Comparison of ENCODE assay signal across 8 mouse cellular contexts in the genomic region with DNA sequence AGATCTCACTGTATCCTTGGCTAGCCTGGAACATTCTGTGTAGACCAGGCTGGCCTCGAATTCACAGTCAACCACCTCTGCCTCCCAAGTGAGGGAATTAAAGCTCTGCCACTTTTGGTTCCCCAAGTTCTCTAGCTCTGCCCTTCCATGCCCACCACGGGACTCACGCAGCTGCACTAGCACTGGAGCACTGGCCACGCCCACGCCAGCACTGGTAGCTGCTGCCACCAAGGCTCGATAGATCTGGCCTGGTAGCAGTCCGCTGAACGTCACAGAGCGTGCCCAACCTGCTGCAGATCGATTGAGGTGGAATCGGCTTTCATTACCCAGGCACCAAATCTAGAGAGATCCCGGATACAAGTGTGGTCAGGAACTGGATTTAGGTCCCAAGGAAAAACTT. TPM values are rescaled to one million over a fixed set of nuclear protein-coding genes. Genes with fewer than 3 reads are reported as not detected.
DNase-seq lines count a peak whose midpoint lies in the region; ATAC-seq and TF ChIP-seq lines count a peak whose summit lies in the region.

No protein-coding gene starts in this region.

- ATAC-seq in heart, embryonic 15.5 days (replicated peaks; ENCODE audit: insufficient number of reproducible peaks, insufficient read depth, low FRiP score, low read depth): no peak
- peak; percentile 16; the same call in 1 of the 2 replicates for ATAC-seq in liver, embryonic 11.5 days (replicated peaks; ENCODE audit: low FRiP score)

- H3K9ac ChIP-seq in ES-Bruce4 (ENCODE audit: low read depth, poor library complexity, severe bottlenecking): 0 out of 2 replicates have a peak overlapping the region, but pooled peaks have one; percentile 6
- peak overlapping the region; percentile 34 for H3K9ac ChIP-seq in heart, embryonic 15.5 days
- no peak overlapping the region for H3K9ac ChIP-seq in liver, embryonic 11.5 days (ENCODE audit: low read depth, low read length)

- peak overlapping the region; percentile 68 for H3K4me2 ChIP-seq in heart, embryonic 15.5 days
- peak overlapping the region; percentile 74 for H3K4me2 ChIP-seq in liver, embryonic 11.5 days

- no peak for TF ChIP-seq CTCF in ES-Bruce4 (IDR thresholded peaks at IDR 0.05; ENCODE audit: low read depth, low read length)

- no peak for TF ChIP-seq EP300 in ES-Bruce4 (IDR thresholded peaks at IDR 0.05; ENCODE audit: insufficient read depth, low read depth, low read length)

- no peak overlapping the region for H3K4me3 ChIP-seq in ES-Bruce4 (ENCODE audit: low read depth, low read length)
- peak overlapping the region; percentile 39 for H3K4me3 ChIP-seq in heart, embryonic 15.5 days
- peak overlapping the region; percentile 38 for H3K4me3 ChIP-seq in liver, embryonic 11.5 days (ENCODE audit: low read depth, low read length)

- H3K9me3 ChIP-seq in ES-Bruce4 (replicated peaks; ENCODE audit: control insufficient read depth, insufficient read depth, low read length, poor library complexity, severe bottlenecking): no peaks in the 10 kb centered on the region
- no peaks in the 10 kb centered on the region for H3K9me3 ChIP-seq in heart, embryonic 15.5 days (replicated peaks)
- H3K9me3 ChIP-seq in liver, embryonic 11.5 days (ENCODE audit: control insufficient read depth, low read length): no peaks in the 10 kb centered on the region

- no peaks in the 10 kb centered on the region for H3K27me3 ChIP-seq in ES-Bruce4 (ENCODE audit: control insufficient read depth, insufficient read depth, low read length, poor library complexity, severe bottlenecking)
- peaks cover 3% of the 10 kb centered on the region; the same call in 1 of the 2 replicates for H3K27me3 ChIP-seq in heart, embryonic 15.5 days
- H3K27me3 ChIP-seq in liver, embryonic 11.5 days (replicated peaks; ENCODE audit: control insufficient read depth, insufficient read depth, low read length): peaks cover 23% of the 10 kb centered on the region

- no peak overlapping the region for H3K27ac ChIP-seq in ES-Bruce4 (ENCODE audit: insufficient read depth, low read length)
- H3K27ac ChIP-seq in heart, embryonic 15.5 days: no peak overlapping the region
- H3K27ac ChIP-seq in liver, embryonic 11.5 days (ENCODE audit: low read depth, low read length): no peak overlapping the region

- whole genome bisulfite sequencing in heart, embryonic 15.5 days: 27% methylated on average over 12 of the region's 12 CpGs
- 25% methylated on average over 12 of the region's 12 CpGs for WGBS in liver, embryonic 11.5 days

- H3K4me1 ChIP-seq in ES-Bruce4 (ENCODE audit: control insufficient read depth, insufficient read depth, low read length): no peaks in the 10 kb centered on the region
- H3K4me1 ChIP-seq in heart, embryonic 15.5 days (replicated peaks): peaks cover 11% of the 10 kb centered on the region
- peaks cover 6% of the 10 kb centered on the region; the same call in 1 of the 2 replicates for H3K4me1 ChIP-seq in liver, embryonic 11.5 days (replicated peaks; ENCODE audit: control insufficient read depth, insufficient read depth, low read length)

- TF ChIP-seq POLR2A in ES-Bruce4 (IDR thresholded peaks at IDR 0.05; ENCODE audit: insufficient read depth, low read length): no peak

- H3K36me3 ChIP-seq in ES-Bruce4 (ENCODE audit: control insufficient read depth, insufficient read depth, low read length, poor library complexity, severe bottlenecking): no peaks in the 10 kb centered on the region
- H3K36me3 ChIP-seq in heart, embryonic 15.5 days: no peaks in the 10 kb centered on the region
- no peaks in the 10 kb centered on the region for H3K36me3 ChIP-seq in liver, embryonic 11.5 days (ENCODE audit: control insufficient read depth, insufficient read depth, low read length)

- peak; percentile 56 for DNase-seq in adrenal gland, postnatal 14 days
- DNase-seq in adrenal gland, postnatal 4 days (ENCODE audit: low spot score in 2 of 2): no peak
- no peak for DNase-seq in liver, embryonic 11.5 days (ENCODE audit: low spot score)
- peak; percentile 46 for DNase-seq in naive thymus-derived CD4-positive, alpha-beta T cell, adult 2 months (ENCODE audit: low read depth)
- no peak for DNase-seq in cerebellum, adult 18-20 months
- DNase-seq in layer of hippocampus, adult 18-20 months (ENCODE audit: low spot score in 2 of 2): no peak

RNA-seq across cellular contexts. Expression of a gene that starts 11.8 kb away (rescaled TPM):
- 0.30 and 0.53 TPM in 2 replicates for total RNA-seq in adrenal gland, postnatal 14 days (2021)
- 1 to 10 TPM in 1 of 2 experiments, under 1 TPM in 1; 0.56 to 1.0 TPM for total RNA-seq in adrenal gland, postnatal 4 days (2021)
- polyA plus RNA-seq in ES-Bruce4 (2011; ENCODE audit: insufficient read depth, insufficient read length, low read depth, missing spikeins): 1.5 and 1.7 TPM in 2 replicates
- polyA plus RNA-seq in heart, embryonic 15.5 days (2015; fragmentation: Nextera tagmentation; extraction: Ambion mirVana): 0.11 and 0.13 TPM in 2 replicates
- polyA plus RNA-seq in liver, embryonic 11.5 days (2014; fragmentation: Nextera tagmentation; extraction: Ambion mirVana): 0.18 and 0.32 TPM in 2 replicates
- 1 to 10 TPM; 7.2 to 8.9 TPM for total RNA-seq in layer of hippocampus, adult 18-20 months (2021)

RNA-seq across cellular contexts. Expression of a gene that starts 19.5 kb away (rescaled TPM):
- 30.9 and 37.3 TPM in 2 replicates for total RNA-seq in adrenal gland, postnatal 14 days (2021)
- 10 to 100 TPM; 31.3 to 32.9 TPM for total RNA-seq in adrenal gland, postnatal 4 days (2021)
- polyA plus RNA-seq in ES-Bruce4 (2011; ENCODE audit: insufficient read depth, insufficient read length, low read depth, missing spikeins): 0.64 TPM in 1 of 2 replicates, not detected in the other
- 9.2 and 10.8 TPM in 2 replicates for polyA plus RNA-seq in heart, embryonic 15.5 days (2015; fragmentation: Nextera tagmentation; extraction: Ambion mirVana)
- polyA plus RNA-seq in liver, embryonic 11.5 days (2014; fragmentation: Nextera tagmentation; extraction: Ambion mirVana): 7.6 and 8.5 TPM in 2 replicates
- 1 to 10 TPM; 4.6 to 5.9 TPM for total RNA-seq in layer of hippocampus, adult 18-20 months (2021)

RNA-seq across cellular contexts. Expression of a gene that starts 54.1 kb away (rescaled TPM):
- total RNA-seq in adrenal gland, postnatal 14 days (2021): 0.26 TPM in 2 replicates
- under 1 TPM; 0.31 to 0.45 TPM for total RNA-seq in adrenal gland, postnatal 4 days (2021)
- polyA plus RNA-seq in ES-Bruce4 (2011; ENCODE audit: insufficient read depth, insufficient read length, low read depth, missing spikeins): 0.22 and 0.84 TPM in 2 replicates
- 0.09 TPM in 2 replicates for polyA plus RNA-seq in heart, embryonic 15.5 days (2015; fragmentation: Nextera tagmentation; extraction: Ambion mirVana)
- polyA plus RNA-seq in liver, embryonic 11.5 days (2014; fragmentation: Nextera tagmentation; extraction: Ambion mirVana): not detected in 2 replicates
- total RNA-seq in layer of hippocampus, adult 18-20 months (2021): 10 to 100 TPM; 64.9 to 66.6 TPM

Comparison
In these comparisons a context has a peak if more than half of its experiments do, and no peak if none do; other contexts are left out.
1. DNase-seq: peak in adrenal gland, postnatal 14 days (single experiment) and naive thymus-derived CD4-positive, alpha-beta T cell, adult 2 months (single experiment); none in adrenal gland, postnatal 4 days (0 of 2), liver, embryonic 11.5 days (single experiment), cerebellum, adult 18-20 months (0 of 2) and layer of hippocampus, adult 18-20 months (0 of 2).
2. RNA of a gene that starts 54.1 kb away (total RNA-seq): 64.9 to 66.6 TPM in layer of hippocampus, adult 18-20 months; 0.31 to 0.45 TPM in adrenal gland, postnatal 4 days and 0.26 TPM in adrenal gland, postnatal 14 days; every median in the first group is over 10 times any median in the second.